Mouse (Mus musculus) limb, embryonic 12.5 days (tissue): ENCODE data around the gene Il17ra. TPM values are rescaled to one million over a fixed set of nuclear protein-coding genes. Genes with fewer than 3 reads are reported as not detected.

ENCODE experiments used
- ATAC-seq: fragments of 200-750 bp; cut with Nextera tagmentation; 2 replicates; pipeline ENCODE4 v1.8.0; 2017; ENCODE audit warnings: low read depth, moderate TSS enrichment; ENCODE audit not compliant: insufficient number of reproducible peaks, insufficient read depth, low FRiP score, low TSS enrichment
- H3K27ac ChIP-seq: fragments of 300-500 bp; sonication (generic); 2 replicates; pipeline ENCODE4 v1.5.1; 2016; ENCODE audit warnings: mild to moderate bottlenecking, moderate library complexity
- H3K27me3 ChIP-seq: fragments of 300-500 bp; sonication (generic); 2 replicates; pipeline ENCODE4 v1.6.1; 2016; ENCODE audit warnings: mild to moderate bottlenecking, moderate library complexity
- H3K36me3 ChIP-seq: fragments of 300-500 bp; sonication (generic); 2 replicates; pipeline ENCODE4 v1.6.1; 2016; ENCODE audit warnings: mild to moderate bottlenecking, moderate library complexity
- H3K4me1 ChIP-seq: fragments of 300-500 bp; sonication (generic); replicated peaks from 2 replicates; pipeline ENCODE4 v1.6.1; 2016
- H3K4me2 ChIP-seq: fragments of 300-500 bp; sonication (generic); 2 replicates; pipeline ENCODE4 v1.6.1; 2016; ENCODE audit warnings: mild to moderate bottlenecking, moderate library complexity
- H3K4me3 ChIP-seq: fragments of 300-500 bp; sonication (generic); replicated peaks from 2 replicates; pipeline ENCODE4 v1.5.1; 2016; ENCODE audit warnings: mild to moderate bottlenecking
- H3K9ac ChIP-seq: fragments of 300-500 bp; sonication (generic); replicated peaks from 2 replicates; pipeline ENCODE4 v1.6.1; 2016; ENCODE audit warnings: mild to moderate bottlenecking, moderate library complexity
- H3K9me3 ChIP-seq: fragments of 300-500 bp; sonication (generic); 2 replicates; pipeline ENCODE4 v1.6.1; 2016; ENCODE audit warnings: mild to moderate bottlenecking, moderate library complexity
- WGBS: fragments of 180-500 bp; shearing (Covaris S2); methylation state at CpG from one replicate; pipeline ENCODE4 v1.1.7; 2016; 5-methylcytosine and 5-hydroxymethylcytosine counted together
- polyA plus RNA-seq: library from polyadenylated mRNA; unstranded; fragments of >200 nt; fragmentation: Nextera tagmentation; extraction: Ambion mirVana; gene quantifications from 2 replicates; pipeline ENCODE4 v1.2.1, GENCODE M21; 2016

The Il17ra gene
- polyA plus RNA-seq, 1 experiment from 2014 or later, result 3.8 TPM

DNA sequence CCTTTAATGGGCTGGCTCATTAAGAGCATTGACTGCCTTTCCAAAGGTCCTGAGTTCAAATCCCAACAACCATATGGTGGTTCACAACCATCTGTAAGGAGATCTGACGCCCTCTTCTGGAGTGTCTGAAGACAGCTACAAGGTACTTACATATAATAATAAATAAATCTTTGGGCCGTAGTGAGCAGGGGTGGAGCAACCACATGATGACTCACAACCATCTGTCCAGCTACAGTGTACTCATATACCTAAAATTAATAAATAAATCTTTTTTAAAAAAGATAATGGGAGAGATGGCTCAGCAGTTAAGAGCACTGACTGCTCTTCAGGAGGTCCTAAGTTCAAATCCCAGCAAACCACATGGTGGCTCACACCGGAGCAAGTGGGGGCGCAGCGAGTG is 5.3 kb upstream of the Il17ra start:
- Histone ChIP-seq H3K4me1 (peaks cover 8% of the 10 kb centered on the region; the same call in 1 of the 2 replicates), H3K4me3 (no peak overlapping the region), H3K9me3 (no peaks in the 10 kb centered on the region), H3K4me2 (no peak overlapping the region), H3K27ac (no peak overlapping the region), H3K9ac (no peak overlapping the region), H3K27me3 (peaks cover 20% of the 10 kb centered on the region), H3K36me3 (no peaks in the 10 kb centered on the region)
- 92% methylated on average over 5 of the region's 5 CpGs for WGBS
- no peak for ATAC-seq

- H3K9me3 ChIP-seq, result no peaks in the 10 kb centered on the region
- peaks cover 49% of the 10 kb centered on the region for H3K27me3 ChIP-seq
- no peak for ATAC-seq
- no peak overlapping the region for H3K9ac ChIP-seq
- H3K4me2 ChIP-seq, result no peak overlapping the region
- no peak overlapping the region for H3K27ac ChIP-seq
- H3K4me3 ChIP-seq, result no peak overlapping the region
- 64% methylated on average over 15 of the region's 15 CpGs for WGBS
- peaks cover 12% of the 10 kb centered on the region for H3K4me1 ChIP-seq
- H3K36me3 ChIP-seq, result no peaks in the 10 kb centered on the region
These were observed 1.8 kb upstream of the Il17ra start for GRCm38 (mm10) chr6:120461217-120461616.

- ATAC-seq, result no peak
- H3K4me2 ChIP-seq, result no peak overlapping the region
- peaks cover 12% of the 10 kb centered on the region for H3K4me1 ChIP-seq
- no peak overlapping the region for H3K27ac ChIP-seq
- no peak overlapping the region for H3K4me3 ChIP-seq
- H3K9me3 ChIP-seq, result no peaks in the 10 kb centered on the region
- no peak overlapping the region for H3K9ac ChIP-seq
- no peaks in the 10 kb centered on the region for H3K36me3 ChIP-seq
- WGBS, result 67% methylated on average over 6 of the region's 6 CpGs
- peaks cover 49% of the 10 kb centered on the region for H3K27me3 ChIP-seq
These were observed 796 bp upstream of the Il17ra start for GRCm38 (mm10) chr6:120462251-120462650.

- H3K4me1 ChIP-seq, result peaks cover 12% of the 10 kb centered on the region
- peaks cover 49% of the 10 kb centered on the region for H3K27me3 ChIP-seq
- peak overlapping the region; percentile 62 for H3K4me3 ChIP-seq
- no peak for ATAC-seq
- H3K27ac ChIP-seq, result no peak overlapping the region
- H3K9me3 ChIP-seq, result no peaks in the 10 kb centered on the region
- 9% methylated on average over 11 of the region's 11 CpGs for WGBS
- peak overlapping the region; percentile 72 for H3K4me2 ChIP-seq
- peak overlapping the region; percentile 63; the same call in 1 of the 2 replicates for H3K9ac ChIP-seq
- no peaks in the 10 kb centered on the region for H3K36me3 ChIP-seq
These were observed 837 bp downstream of the Il17ra start for GRCm38 (mm10) chr6:120463884-120464283.

DNA sequence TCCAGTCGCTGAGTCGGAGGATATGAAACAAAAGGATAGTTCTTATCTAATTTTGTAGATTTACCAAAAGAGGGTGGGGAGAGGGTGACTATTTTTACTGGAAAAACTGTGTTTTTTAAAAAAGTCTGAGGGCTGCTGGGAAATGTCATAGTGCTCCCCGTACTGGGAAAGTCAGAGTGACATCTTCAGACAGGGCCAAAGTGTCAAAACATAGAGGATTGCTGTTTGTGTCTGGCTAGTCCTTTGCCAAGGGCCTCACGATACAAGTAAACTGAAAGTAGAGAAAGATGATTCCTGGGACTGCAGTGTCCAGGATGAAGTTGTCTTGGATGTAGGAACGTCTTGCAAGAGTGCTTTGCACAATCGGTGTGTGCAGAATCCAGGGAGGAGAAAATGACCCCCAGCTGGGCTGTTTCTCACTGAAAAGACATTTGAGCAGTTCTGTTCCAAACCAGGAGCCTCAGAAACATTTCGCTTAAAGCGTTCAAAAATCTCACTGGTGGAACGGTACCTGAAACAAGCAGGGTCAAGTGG is 1.4 kb downstream of the Il17ra start:
- Histone ChIP-seq H3K4me1 (peaks cover 12% of the 10 kb centered on the region), H3K4me3 (peak overlapping the region; percentile 62; the same call in 1 of the 2 replicates), H3K4me2 (no peak overlapping the region), H3K9me3 (no peaks in the 10 kb centered on the region), H3K9ac (no peak overlapping the region), H3K36me3 (no peaks in the 10 kb centered on the region), H3K27me3 (peaks cover 49% of the 10 kb centered on the region), H3K27ac (no peak overlapping the region)
- no peak for ATAC-seq
- WGBS, result 65% methylated on average over 9 of the region's 9 CpGs

DNA sequence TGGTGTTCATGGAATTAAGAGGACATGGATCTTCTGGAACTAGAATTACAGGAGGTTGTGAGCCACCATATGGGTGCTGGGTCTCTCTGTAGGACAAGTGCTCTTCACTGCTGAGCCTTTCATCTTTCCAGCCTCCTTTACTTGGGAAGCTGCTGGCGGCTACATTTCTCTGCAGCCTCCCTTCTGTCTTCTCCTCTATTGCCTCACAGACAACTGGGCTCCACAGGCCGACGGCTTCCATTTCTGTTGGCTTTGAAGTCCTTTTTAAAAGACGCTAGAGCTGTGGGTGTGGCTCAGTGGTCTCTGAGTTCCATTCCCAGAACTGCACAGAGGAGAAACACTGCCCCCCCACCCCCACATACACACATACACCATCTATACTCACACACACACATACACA is 2.3 kb downstream of the Il17ra start:
- no peak overlapping the region for H3K9ac ChIP-seq
- H3K4me3 ChIP-seq, result no peak overlapping the region
- H3K9me3 ChIP-seq, result no peaks in the 10 kb centered on the region
- H3K36me3 ChIP-seq, result no peaks in the 10 kb centered on the region
- H3K27ac ChIP-seq, result no peak overlapping the region
- ATAC-seq, result no peak
- H3K4me2 ChIP-seq, result no peak overlapping the region
- H3K27me3 ChIP-seq, result peaks cover 49% of the 10 kb centered on the region
- H3K4me1 ChIP-seq, result peaks cover 12% of the 10 kb centered on the region
- WGBS, result 20% methylated on average over 4 of the region's 4 CpGs

- no peak overlapping the region for H3K9ac ChIP-seq
- no peak overlapping the region for H3K4me3 ChIP-seq
- no peak overlapping the region for H3K4me2 ChIP-seq
- H3K27ac ChIP-seq, result no peak overlapping the region
- peaks cover 38% of the 10 kb centered on the region for H3K27me3 ChIP-seq
- no peak for ATAC-seq
- H3K9me3 ChIP-seq, result no peaks in the 10 kb centered on the region
- 76% methylated on average over 10 of the region's 10 CpGs for WGBS
- H3K4me1 ChIP-seq, result peaks cover 15% of the 10 kb centered on the region
- H3K36me3 ChIP-seq, result no peaks in the 10 kb centered on the region
These were observed 3.7 kb downstream of the Il17ra start for GRCm38 (mm10) chr6:120466609-120467329.

GRCm38 (mm10) chr6:120468259-120468658 is 5.2 kb downstream of the Il17ra start:
- H3K9ac ChIP-seq, result no peak overlapping the region
- H3K4me2 ChIP-seq, result no peak overlapping the region
- H3K27me3 ChIP-seq, result peaks cover 25% of the 10 kb centered on the region
- no peak for ATAC-seq
- no peak overlapping the region for H3K4me3 ChIP-seq
- H3K27ac ChIP-seq, result no peak overlapping the region
- 84% methylated on average over 4 of the region's 4 CpGs for WGBS
- H3K4me1 ChIP-seq, result peaks cover 25% of the 10 kb centered on the region
- H3K9me3 ChIP-seq, result no peaks in the 10 kb centered on the region
- H3K36me3 ChIP-seq, result no peaks in the 10 kb centered on the region

GRCm38 (mm10) chr6:120469268-120469667 is 6.2 kb downstream of the Il17ra start:
- no peaks in the 10 kb centered on the region for H3K36me3 ChIP-seq
- peaks cover 23% of the 10 kb centered on the region for H3K4me1 ChIP-seq
- no peak overlapping the region for H3K4me2 ChIP-seq
- 63% methylated on average over 3 of the region's 3 CpGs for WGBS
- H3K9ac ChIP-seq, result no peak overlapping the region
- peaks cover 15% of the 10 kb centered on the region for H3K27me3 ChIP-seq
- no peak overlapping the region for H3K27ac ChIP-seq
- H3K9me3 ChIP-seq, result no peaks in the 10 kb centered on the region
- ATAC-seq, result no peak
- H3K4me3 ChIP-seq, result no peak overlapping the region

DNA sequence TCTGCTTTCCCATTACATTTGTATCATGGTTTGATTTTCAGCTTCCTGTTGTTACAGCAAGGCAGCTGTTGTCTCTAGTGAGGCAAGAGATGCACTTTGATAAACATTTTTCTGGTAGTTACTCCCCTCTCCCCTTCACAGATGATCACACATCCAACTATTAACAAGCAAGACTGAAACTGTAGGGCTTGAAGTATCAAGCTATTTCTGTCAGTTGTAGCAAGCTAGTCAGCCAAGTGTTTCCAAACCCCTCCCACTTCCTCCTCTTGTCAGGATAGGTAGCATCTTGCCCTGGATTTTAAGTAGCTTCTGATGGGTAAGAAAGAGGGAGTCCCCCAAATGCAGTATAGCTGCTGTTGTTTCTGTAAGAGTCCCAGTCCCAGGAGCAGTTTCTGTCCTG is 6.7 kb downstream of the Il17ra start:
- H3K9ac ChIP-seq, result no peak overlapping the region
- H3K4me1 ChIP-seq, result peaks cover 23% of the 10 kb centered on the region
- H3K36me3 ChIP-seq, result no peaks in the 10 kb centered on the region
- no peak overlapping the region for H3K4me3 ChIP-seq
- H3K4me2 ChIP-seq, result no peak overlapping the region
- no peak overlapping the region for H3K27ac ChIP-seq
- no peaks in the 10 kb centered on the region for H3K9me3 ChIP-seq
- no peak for ATAC-seq
- H3K27me3 ChIP-seq, result peaks cover 10% of the 10 kb centered on the region

GRCm38 (mm10) chr6:120470666-120471065 is 7.6 kb downstream of the Il17ra start:
- Histone ChIP-seq H3K9ac (no peak overlapping the region), H3K4me2 (no peak overlapping the region), H3K27me3 (peaks cover under 1% of the 10 kb centered on the region; the same call in 1 of the 2 replicates), H3K36me3 (no peaks in the 10 kb centered on the region), H3K4me1 (peaks cover 28% of the 10 kb centered on the region), H3K9me3 (no peaks in the 10 kb centered on the region), H3K27ac (no peak overlapping the region), H3K4me3 (no peak overlapping the region)
- WGBS, result 89% methylated on average over 1 of the region's 1 CpGs
- ATAC-seq, result no peak

GRCm38 (mm10) chr6:120471991-120472441 is 9.0 kb downstream of the Il17ra start:
- Histone ChIP-seq H3K27ac (no peak overlapping the region), H3K36me3 (no peaks in the 10 kb centered on the region), H3K4me3 (no peak overlapping the region), H3K9me3 (no peaks in the 10 kb centered on the region), H3K4me2 (no peak overlapping the region), H3K27me3 (no peaks in the 10 kb centered on the region), H3K4me1 (peaks cover 29% of the 10 kb centered on the region), H3K9ac (no peak overlapping the region)
- ATAC-seq, result no peak
- WGBS, result 13% methylated on average over 5 of the region's 5 CpGs
